Mouse (Mus musculus): Measurements from ENCODE around the gene Adipor1.
A peak's percentile ranks its signal among the peaks of the same experiment; 100 is the strongest.
"Not testable (repeated sequence)": the region's sequence is repeated elsewhere in the genome, so short reads cannot be mapped to it uniquely, and the experiment has no call there.

The Adipor1 gene

GRCm38 (mm10) chr1:134419751-134420458 is 4.7 kb downstream of the Adipor1 start:
- DNase-seq (ENCODE audit: low spot score in 2 of 2) = no peak

- no peak for DNase-seq (ENCODE audit: low spot score in 2 of 2)
Measured at GRCm38 (mm10) chr1:134423911-134424310, 8.7 kb downstream of the Adipor1 start.

GRCm38 (mm10) chr1:134426289-134426688 is 11.1 kb downstream of the Adipor1 start:
- no peak for DNase-seq (ENCODE audit: low spot score in 2 of 2)

DNA sequence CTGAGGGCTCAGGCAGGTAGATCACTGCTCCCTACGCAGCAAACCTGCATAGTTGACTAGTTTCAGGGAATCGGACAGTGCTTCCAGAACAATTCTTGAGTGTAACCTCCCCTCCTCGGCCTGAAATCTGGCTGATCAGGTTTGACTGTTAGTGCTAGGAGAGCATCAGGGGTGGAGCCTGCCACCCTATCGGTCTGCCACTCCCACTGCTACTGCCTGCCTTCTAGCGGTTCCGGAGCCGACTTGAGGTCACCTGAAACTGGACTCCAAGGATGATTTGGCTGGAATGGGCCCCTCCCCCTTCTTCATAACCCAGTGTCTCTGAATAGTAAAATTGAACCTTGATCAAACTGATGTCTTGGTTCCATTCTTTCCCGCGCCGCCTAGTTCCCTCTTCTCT is 17.8 kb downstream of the Adipor1 start:
- no peak for DNase-seq (ENCODE audit: low spot score in 2 of 2)

GRCm38 (mm10) chr1:134433473-134433872 is 18.3 kb downstream of the Adipor1 start:
- no peak for DNase-seq (ENCODE audit: low spot score in 2 of 2)

DNA sequence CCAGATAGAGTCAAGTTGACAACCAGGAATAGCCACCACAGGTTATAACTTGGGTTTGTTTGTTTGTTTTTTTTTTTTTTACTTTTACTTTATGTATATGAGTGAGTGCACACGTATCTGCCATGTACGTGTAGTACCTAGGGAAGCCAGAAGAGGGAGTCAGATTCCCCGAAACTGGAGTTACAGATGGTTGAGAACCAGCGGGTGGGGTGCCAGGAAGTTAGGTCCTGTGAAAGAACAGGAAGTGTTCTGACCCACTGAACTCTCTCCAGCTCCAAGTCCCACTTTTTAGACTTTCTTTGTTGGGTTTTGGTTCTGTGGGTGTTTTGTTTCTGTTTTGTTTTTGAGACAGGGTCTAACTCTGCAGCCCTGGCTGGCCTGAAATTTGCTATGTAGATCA is 20.2 kb downstream of the Adipor1 start:
- DNase-seq (ENCODE audit: low spot score in 2 of 2) = no peak

- no peak for DNase-seq (ENCODE audit: low spot score in 2 of 2)
Measured at GRCm38 (mm10) chr1:134440437-134440836, 25.3 kb downstream of the Adipor1 start.

DNA sequence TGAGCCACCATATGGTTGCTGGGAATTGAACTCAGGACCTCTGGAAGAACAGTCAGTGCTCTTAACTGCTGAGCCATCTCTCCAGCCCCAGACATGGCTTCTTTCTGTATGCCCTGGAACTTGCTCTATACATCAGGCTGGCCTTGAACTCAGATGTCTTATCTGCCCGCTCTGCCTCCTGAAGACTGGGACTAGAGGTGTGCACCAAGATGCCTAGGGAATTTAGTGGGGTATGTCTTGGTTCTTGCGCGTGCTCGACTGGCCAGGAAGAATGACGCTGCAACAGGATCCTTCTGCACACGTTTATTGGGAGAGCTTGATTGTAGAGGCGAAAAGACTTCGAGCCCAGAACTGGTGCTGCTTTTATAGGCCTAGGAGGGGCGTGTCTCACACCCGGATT is 26.6 kb downstream of the Adipor1 start:
- not testable (repeated sequence) for DNase-seq (ENCODE audit: low spot score in 2 of 2)

- no peak for DNase-seq (ENCODE audit: low spot score in 2 of 2)
Measured at GRCm38 (mm10) chr1:134442394-134442793, 27.2 kb downstream of the Adipor1 start.

DNA sequence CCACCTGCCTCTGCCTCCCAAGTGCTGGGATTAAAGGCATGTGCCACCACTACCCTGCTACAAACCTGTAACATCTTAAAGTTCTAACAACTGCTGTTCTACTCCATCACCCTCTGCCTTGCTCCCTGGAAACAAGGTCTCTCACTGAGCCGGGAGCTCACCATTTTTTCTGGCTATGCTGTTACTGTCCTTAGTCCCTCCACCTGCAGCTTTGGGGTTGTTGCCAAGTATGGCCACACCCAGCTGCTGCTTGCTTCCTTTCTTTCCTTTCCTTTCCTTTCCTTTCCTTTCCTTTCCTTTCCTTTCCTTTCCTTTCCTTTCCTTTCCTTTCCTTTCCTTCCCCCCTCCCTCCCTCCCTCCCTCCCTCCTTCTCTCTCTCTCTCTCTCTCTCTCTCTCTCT is 28.1 kb downstream of the Adipor1 start:
- not testable (repeated sequence) for DNase-seq (ENCODE audit: low spot score in 2 of 2)

- no peak for DNase-seq (ENCODE audit: low spot score in 2 of 2)
Measured at GRCm38 (mm10) chr1:134445418-134445817, 30.2 kb downstream of the Adipor1 start.

- not testable (repeated sequence) for DNase-seq (ENCODE audit: low spot score in 2 of 2)
Measured at GRCm38 (mm10) chr1:134448537-134448936, 33.4 kb downstream of the Adipor1 start.

GRCm38 (mm10) chr1:134450201-134450600 is 35.0 kb downstream of the Adipor1 start:
- DNase-seq (ENCODE audit: low spot score in 2 of 2) = no peak

GRCm38 (mm10) chr1:134450986-134451385 is 35.8 kb downstream of the Adipor1 start:
- peak in 1 of 2 experiments; percentile 26 for DNase-seq (ENCODE audit: low spot score in 2 of 2)

GRCm38 (mm10) chr1:134454904-134455824 is 40.0 kb downstream of the Adipor1 start, which contains the start of gene Klhl12:
Gene Klhl12 (plus strand): TSS chr1:134455531.
- DNase-seq (ENCODE audit: low spot score in 2 of 2) = peak; percentile 89 to 94

GRCm38 (mm10) chr1:134456060-134456459 is 40.9 kb downstream of the Adipor1 start:
- DNase-seq (ENCODE audit: low spot score in 2 of 2) = no peak

- no peak for DNase-seq (ENCODE audit: low spot score in 2 of 2)
Measured at GRCm38 (mm10) chr1:134458139-134458727, 43.1 kb downstream of the Adipor1 start.

GRCm38 (mm10) chr1:134460294-134461284 is 45.4 kb downstream of the Adipor1 start:
- DNase-seq (ENCODE audit: low spot score in 2 of 2) = no peak
